Mouse (Mus musculus) ES-Bruce4 (cell line): ENCODE results near the gene Olfr486.

ENCODE experiments used
- CTCF ChIP-seq: IDR thresholded peaks from one replicate; pipeline ENCODE4 v1.8.1; 2011; ENCODE audit warnings: low read depth, low read length
- POLR2A ChIP-seq: IDR thresholded peaks from one replicate; pipeline ENCODE4 v1.8.1; 2011; ENCODE audit warnings: low read length; ENCODE audit not compliant: insufficient read depth

DNA sequence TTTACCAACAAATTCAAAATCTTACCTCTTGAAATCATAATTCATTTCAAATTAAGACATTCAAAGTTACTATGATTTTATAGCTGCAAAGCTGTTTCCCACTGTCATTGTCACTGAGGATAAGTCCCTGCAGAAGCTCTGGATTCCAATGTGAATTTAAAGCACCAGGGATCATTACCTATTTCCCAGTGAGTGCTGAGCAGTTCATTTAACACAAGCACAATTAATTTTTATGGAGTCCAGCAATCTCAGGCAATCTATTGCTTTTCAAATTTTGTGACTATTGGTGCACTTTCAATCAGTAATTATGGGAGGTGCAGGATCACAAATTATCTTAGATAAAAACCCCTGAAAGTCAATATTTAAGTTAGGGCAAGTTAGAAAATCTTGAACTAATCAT, 45.2 kb downstream of the Olfr486 start, which contains the start of gene Olfr484:
- no peak for TF ChIP-seq CTCF
- no peak for TF ChIP-seq POLR2A
